Mouse (Mus musculus): ENCODE measurements around the gene Usp7. TPM values are rescaled to one million over a fixed set of nuclear protein-coding genes. Genes with fewer than 3 reads are reported as not detected.
A peak's percentile ranks its signal among the peaks of the same experiment; 100 is the strongest.
"Not testable (repeated sequence)": the region's sequence is repeated elsewhere in the genome, so short reads cannot be mapped to it uniquely, and the experiment has no call there.

The Usp7 gene
- polyA plus RNA-seq, 1 experiment from 2014 or later, result 28.4 TPM

DNA sequence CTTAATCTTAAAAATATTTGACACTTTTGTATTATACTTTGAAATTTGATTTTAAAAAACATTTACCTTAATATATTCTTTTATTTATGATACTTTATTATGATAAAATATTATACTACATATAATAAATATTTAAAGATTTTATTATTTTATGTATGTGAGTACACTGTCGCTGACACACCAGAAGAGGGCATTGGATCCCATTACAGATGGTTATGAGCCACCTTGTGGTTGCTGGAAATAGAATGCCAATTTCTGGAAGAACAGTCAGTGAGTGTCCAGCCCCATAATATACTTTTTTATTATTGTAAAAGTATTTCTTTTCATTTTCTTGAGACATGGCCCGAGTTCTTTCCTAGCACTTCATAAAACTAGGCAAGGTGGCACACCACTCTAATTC lies 10.4 kb downstream of the Usp7 start:
- H3K4me3 ChIP-seq (replicated peaks), result no peak overlapping the region
- H3K36me3 ChIP-seq, result no peaks in the 10 kb centered on the region
- H3K27ac ChIP-seq (replicated peaks), result no peak overlapping the region
- no peak overlapping the region for H3K4me2 ChIP-seq (replicated peaks)
- no peaks in the 10 kb centered on the region for H3K9me3 ChIP-seq (replicated peaks)
- no peak for ATAC-seq (ENCODE audit: insufficient number of reproducible peaks, low FRiP score, low TSS enrichment, low read depth)
- WGBS, result 84% methylated on average over 2 of the region's 2 CpGs
- H3K4me1 ChIP-seq, result no peaks in the 10 kb centered on the region
- H3K27me3 ChIP-seq, result no peaks in the 10 kb centered on the region
- H3K9ac ChIP-seq, result no peak overlapping the region

DNA sequence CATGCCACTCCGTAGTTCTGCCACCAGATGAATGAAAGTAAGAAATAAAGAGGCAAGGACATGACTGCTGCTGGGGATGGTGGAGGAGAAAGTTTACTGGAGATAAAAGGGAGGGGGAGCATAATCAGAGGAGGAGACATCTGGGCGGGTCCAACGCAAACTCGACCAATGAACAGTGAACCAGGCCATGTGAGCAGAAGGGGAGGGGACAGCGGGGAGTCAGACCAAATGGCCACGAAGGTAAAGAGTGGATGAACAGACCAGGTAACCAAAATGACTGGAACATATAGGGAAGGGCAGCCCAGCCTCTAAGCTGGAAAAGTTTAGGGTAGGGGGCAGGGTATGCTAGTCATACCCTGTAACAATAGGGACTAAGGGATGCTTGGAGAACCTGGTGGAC lies 10.9 kb downstream of the Usp7 start:
- Histone ChIP-seq H3K4me3 (replicated peaks) (no peak overlapping the region), H3K9ac (no peak overlapping the region), H3K4me2 (replicated peaks) (no peak overlapping the region), H3K27ac (replicated peaks) (no peak overlapping the region), H3K9me3 (replicated peaks) (no peaks in the 10 kb centered on the region), H3K27me3 (no peaks in the 10 kb centered on the region), H3K4me1 (no peaks in the 10 kb centered on the region), H3K36me3 (no peaks in the 10 kb centered on the region)
- no peak for ATAC-seq (ENCODE audit: insufficient number of reproducible peaks, low FRiP score, low TSS enrichment, low read depth)
- WGBS, result 64% methylated on average over 6 of the region's 6 CpGs

DNA sequence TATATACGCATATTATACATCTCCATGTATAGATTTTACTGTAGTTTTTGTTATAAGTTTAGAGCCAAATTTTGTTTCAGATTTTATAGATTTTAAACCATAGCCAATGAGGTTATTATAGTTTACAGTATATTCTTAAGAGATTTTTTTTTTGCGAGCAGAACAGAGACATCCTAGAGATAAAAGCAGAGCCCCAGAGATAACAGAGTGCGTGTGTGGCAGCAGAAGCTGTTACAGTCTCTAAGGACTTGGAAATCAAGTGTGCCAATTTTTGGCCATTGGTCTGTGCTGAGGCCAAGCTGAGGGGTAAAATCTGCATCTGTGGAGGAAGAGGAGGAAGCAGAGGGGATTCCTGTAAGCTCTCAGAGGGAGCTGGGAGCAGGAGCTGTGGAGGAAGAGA lies 11.9 kb downstream of the Usp7 start:
- no peaks in the 10 kb centered on the region for H3K36me3 ChIP-seq
- no peak overlapping the region for H3K4me2 ChIP-seq (replicated peaks)
- WGBS, result 80% methylated on average over 3 of the region's 3 CpGs
- H3K27me3 ChIP-seq, result no peaks in the 10 kb centered on the region
- no peaks in the 10 kb centered on the region for H3K9me3 ChIP-seq (replicated peaks)
- H3K27ac ChIP-seq (replicated peaks), result no peak overlapping the region
- ATAC-seq (ENCODE audit: insufficient number of reproducible peaks, low FRiP score, low TSS enrichment, low read depth), result no peak
- no peak overlapping the region for H3K9ac ChIP-seq
- no peak overlapping the region for H3K4me3 ChIP-seq (replicated peaks)
- H3K4me1 ChIP-seq, result no peaks in the 10 kb centered on the region

DNA sequence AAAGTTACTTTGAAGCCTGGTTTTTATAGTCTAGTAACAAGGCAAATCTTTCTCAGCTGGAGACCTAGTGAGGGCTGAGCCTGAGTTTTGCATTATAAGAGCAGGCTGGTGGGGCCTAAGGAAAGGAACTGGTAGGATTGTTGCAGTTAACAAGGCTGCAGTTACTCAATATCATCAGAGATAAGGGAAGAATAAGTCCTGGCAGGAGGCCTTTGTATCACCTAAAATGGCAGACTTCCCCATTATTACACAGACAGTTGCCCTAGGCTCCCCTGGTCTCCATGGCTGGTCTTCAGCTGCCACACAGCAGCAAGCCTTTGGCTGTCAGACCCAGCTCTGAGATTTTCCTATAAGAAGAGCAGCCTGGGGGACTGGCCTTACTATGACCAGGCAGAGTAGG lies 13.4 kb downstream of the Usp7 start:
- Histone ChIP-seq H3K36me3 (no peaks in the 10 kb centered on the region), H3K4me3 (replicated peaks) (no peak overlapping the region)

DNA sequence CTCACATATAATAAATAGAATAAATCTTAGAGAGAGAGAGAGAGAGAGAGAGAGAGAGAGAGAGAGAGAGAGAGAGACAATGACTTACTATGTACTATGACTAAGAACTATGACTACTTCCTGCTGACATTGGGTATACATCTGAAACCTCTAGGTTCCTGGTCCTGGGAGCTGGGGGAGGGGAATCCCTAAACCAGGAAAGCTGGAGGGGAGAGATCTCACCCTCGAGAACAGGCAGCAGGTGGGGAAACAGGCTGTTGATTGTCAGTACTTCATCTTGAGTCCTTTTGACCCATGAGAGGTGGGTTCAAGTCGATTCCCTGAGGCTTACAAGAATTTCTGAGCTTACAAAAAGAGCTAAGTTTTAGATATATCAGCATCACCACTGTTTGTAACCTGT lies 14.9 kb downstream of the Usp7 start:
- H3K4me1 ChIP-seq, result no peaks in the 10 kb centered on the region
- WGBS, result 48% methylated on average over 2 of the region's 2 CpGs

More for the DNA sequence above, 13.4 kb downstream of the Usp7 start:
- Histone ChIP-seq H3K4me2 (replicated peaks) (no peak overlapping the region), H3K9me3 (replicated peaks) (no peaks in the 10 kb centered on the region), H3K27me3 (no peaks in the 10 kb centered on the region), H3K9ac (no peak overlapping the region), H3K27ac (replicated peaks) (no peak overlapping the region), H3K4me1 (no peaks in the 10 kb centered on the region)
- ATAC-seq (ENCODE audit: insufficient number of reproducible peaks, low FRiP score, low TSS enrichment, low read depth), result no peak

DNA sequence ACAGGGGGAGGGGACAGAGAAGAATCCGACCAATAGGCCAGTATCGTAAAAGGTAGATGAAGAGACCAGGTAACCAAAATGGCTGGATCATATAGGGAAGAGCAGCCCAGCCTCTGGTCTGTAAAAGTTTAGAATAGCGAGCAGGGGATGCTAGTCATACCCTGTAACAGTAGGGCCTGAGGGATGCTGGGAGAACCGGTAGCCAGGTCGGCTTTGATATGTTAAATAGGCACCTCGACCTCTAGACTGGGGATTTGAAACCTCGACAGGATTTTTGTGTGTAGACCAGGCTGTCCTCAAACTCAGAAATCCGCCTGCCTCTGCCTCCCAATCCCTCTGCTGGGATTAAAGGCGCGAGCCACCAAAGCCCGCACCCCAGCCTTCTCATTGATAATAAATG lies 15.5 kb downstream of the Usp7 start:
- Histone ChIP-seq H3K27ac (replicated peaks) (no peak overlapping the region), H3K9ac (no peak overlapping the region), H3K4me1 (no peaks in the 10 kb centered on the region), H3K4me3 (replicated peaks) (no peak overlapping the region), H3K4me2 (replicated peaks) (no peak overlapping the region), H3K9me3 (replicated peaks) (no peaks in the 10 kb centered on the region), H3K36me3 (no peaks in the 10 kb centered on the region), H3K27me3 (no peaks in the 10 kb centered on the region; the same call in 1 of the 2 replicates)
- WGBS, result 84% methylated on average over 11 of the region's 11 CpGs
- no peak for ATAC-seq (ENCODE audit: insufficient number of reproducible peaks, low FRiP score, low TSS enrichment, low read depth)

More for the DNA sequence above, 14.9 kb downstream of the Usp7 start:
- no peaks in the 10 kb centered on the region for H3K27me3 ChIP-seq
- H3K4me3 ChIP-seq (replicated peaks), result no peak overlapping the region
- no peaks in the 10 kb centered on the region for H3K9me3 ChIP-seq (replicated peaks)
- H3K36me3 ChIP-seq, result no peaks in the 10 kb centered on the region
- H3K9ac ChIP-seq, result no peak overlapping the region
- H3K4me2 ChIP-seq (replicated peaks), result no peak overlapping the region
- H3K27ac ChIP-seq (replicated peaks), result no peak overlapping the region
- ATAC-seq (ENCODE audit: insufficient number of reproducible peaks, low FRiP score, low TSS enrichment, low read depth), result no peak

DNA sequence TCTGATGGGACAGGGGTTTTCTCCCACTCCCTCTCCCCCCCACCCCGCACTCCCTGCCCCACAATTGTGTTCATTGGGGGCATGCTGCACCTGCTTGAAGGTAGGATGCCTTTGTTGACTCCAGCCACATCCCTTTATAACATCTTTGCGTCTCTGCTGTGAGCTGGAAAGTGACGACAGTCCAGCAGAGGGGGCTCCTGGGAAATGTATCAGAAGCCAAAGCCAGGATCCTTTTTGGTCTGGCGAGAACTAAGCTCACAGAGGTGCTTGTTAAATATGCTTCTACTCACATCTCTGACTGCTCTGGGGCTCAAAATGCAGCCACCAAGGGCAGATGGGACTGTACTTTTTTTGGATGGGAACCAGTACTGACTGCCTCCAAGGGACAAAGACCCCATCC lies 21.0 kb downstream of the Usp7 start:
- H3K27ac ChIP-seq (replicated peaks), result no peak overlapping the region
- H3K4me1 ChIP-seq, result no peaks in the 10 kb centered on the region
- H3K4me3 ChIP-seq (replicated peaks), result no peak overlapping the region
- 34% methylated on average over 4 of the region's 4 CpGs for WGBS
- no peak overlapping the region for H3K9ac ChIP-seq
- no peak for ATAC-seq (ENCODE audit: insufficient number of reproducible peaks, low FRiP score, low TSS enrichment, low read depth)
- no peaks in the 10 kb centered on the region for H3K36me3 ChIP-seq
- no peaks in the 10 kb centered on the region; the same call in 1 of the 2 replicates for H3K27me3 ChIP-seq
- H3K4me2 ChIP-seq (replicated peaks), result no peak overlapping the region
- no peaks in the 10 kb centered on the region for H3K9me3 ChIP-seq (replicated peaks)

DNA sequence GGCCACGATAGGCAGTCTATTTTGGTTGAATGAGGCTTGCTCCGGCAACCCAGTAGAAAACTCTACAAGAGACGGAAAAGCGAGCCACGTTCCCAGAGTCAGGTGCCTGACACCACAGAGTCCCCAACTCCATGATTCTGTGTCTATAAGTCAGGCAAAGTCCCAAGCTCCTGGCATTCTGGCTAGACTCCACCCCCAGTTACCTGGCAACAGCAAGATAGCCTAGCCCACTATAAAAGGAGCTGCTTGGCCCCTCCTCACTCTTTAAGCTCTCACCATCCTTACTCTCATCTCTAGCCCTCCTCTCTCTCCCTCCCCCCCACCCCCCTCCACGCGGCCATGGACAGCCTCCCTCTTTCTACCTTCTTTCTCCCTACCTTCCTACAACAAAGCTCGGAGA lies 21.8 kb downstream of the Usp7 start:
- H3K27me3 ChIP-seq; H3K27ac ChIP-seq (replicated peaks); ATAC-seq (ENCODE audit: insufficient number of reproducible peaks, low FRiP score, low TSS enrichment, low read depth); H3K9ac ChIP-seq; H3K9me3 ChIP-seq (replicated peaks); H3K36me3 ChIP-seq; H3K4me1 ChIP-seq; H3K4me3 ChIP-seq (replicated peaks); H3K4me2 ChIP-seq (replicated peaks): not testable (repeated sequence)
- 61% methylated on average over 8 of the region's 8 CpGs for WGBS

DNA sequence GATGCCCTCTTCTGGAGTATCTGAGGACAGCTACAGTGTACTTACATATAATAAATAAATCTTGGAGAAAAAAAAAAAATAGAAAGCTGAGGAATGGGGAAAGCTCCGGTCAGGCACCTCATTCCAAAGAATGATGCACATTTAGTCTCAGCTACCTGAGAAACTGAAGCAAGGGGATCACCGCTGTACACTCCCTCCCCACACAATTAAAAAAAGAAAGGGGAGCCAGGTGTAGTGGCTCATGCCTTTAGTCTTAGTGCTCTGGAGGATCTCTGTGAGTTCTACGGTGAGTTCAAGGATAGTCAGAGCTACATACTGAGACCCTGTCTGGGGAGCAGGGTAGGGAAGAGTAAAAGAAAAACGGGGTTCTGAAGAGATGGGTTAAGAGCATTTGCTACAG lies 22.6 kb downstream of the Usp7 start:
- WGBS, result 63% methylated on average over 4 of the region's 4 CpGs
- H3K4me1 ChIP-seq, result no peaks in the 10 kb centered on the region
- no peaks in the 10 kb centered on the region; the same call in 1 of the 2 replicates for H3K27me3 ChIP-seq
- no peak overlapping the region for H3K4me3 ChIP-seq (replicated peaks)
- H3K9ac ChIP-seq, result no peak overlapping the region
- H3K36me3 ChIP-seq, result no peaks in the 10 kb centered on the region
- H3K9me3 ChIP-seq (replicated peaks), result no peaks in the 10 kb centered on the region
- no peak overlapping the region for H3K27ac ChIP-seq (replicated peaks)
- H3K4me2 ChIP-seq (replicated peaks), result no peak overlapping the region
- ATAC-seq (ENCODE audit: insufficient number of reproducible peaks, low FRiP score, low TSS enrichment, low read depth), result no peak

DNA sequence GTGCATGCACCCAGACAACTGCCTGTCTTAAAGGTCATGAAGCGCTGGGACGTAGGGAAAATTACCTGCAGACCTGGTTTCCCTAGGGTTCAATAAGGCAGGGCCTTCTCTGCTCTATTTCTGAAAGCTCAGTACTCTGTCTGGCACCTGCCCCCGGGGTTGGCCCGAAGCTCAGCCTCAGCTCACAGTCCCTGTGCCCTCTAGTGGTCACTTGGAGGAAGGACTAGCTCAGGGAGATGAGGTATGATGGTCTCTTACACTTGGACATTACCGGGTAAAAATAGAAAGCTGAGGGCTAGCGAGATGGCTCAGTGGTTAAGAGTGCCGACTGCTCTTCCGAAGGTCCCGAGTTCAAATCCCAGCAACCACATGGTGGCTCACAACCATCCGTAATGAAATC lies 23.0 kb downstream of the Usp7 start:
- Histone ChIP-seq H3K4me2 (replicated peaks) (no peak overlapping the region), H3K9me3 (replicated peaks) (no peaks in the 10 kb centered on the region), H3K4me3 (replicated peaks) (no peak overlapping the region), H3K36me3 (no peaks in the 10 kb centered on the region), H3K27ac (replicated peaks) (no peak overlapping the region), H3K4me1 (no peaks in the 10 kb centered on the region), H3K9ac (no peak overlapping the region), H3K27me3 (no peaks in the 10 kb centered on the region; the same call in 1 of the 2 replicates)
- ATAC-seq (ENCODE audit: insufficient number of reproducible peaks, low FRiP score, low TSS enrichment, low read depth), result peak; percentile 54; the same call in 1 of the 2 replicates
- 29% methylated on average over 10 of the region's 10 CpGs for WGBS

DNA sequence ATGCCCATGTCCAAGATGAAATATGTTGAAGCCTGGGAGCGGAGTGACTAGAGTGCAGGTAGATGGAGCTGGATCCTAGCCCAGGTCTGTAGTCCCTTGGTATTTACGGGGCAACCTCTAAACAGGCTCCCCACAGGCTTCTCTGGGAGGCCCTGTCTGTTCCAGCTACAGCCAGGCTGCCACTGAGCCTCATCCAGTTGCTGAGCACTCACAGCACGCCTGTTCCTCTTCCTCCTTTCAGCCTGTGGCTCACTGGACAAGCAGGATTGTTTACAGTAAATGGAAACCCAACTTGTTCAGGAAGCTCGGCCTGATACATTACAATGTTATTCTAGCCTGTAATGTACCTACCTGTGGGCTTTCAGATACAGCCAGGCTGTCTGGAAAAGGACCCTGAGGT lies 23.5 kb downstream of the Usp7 start:
- no peak overlapping the region for H3K4me2 ChIP-seq (replicated peaks)
- 57% methylated on average over 4 of the region's 4 CpGs for WGBS
- 0 out of 2 replicates have a peak, but pooled peaks have one; percentile 11 for ATAC-seq (ENCODE audit: insufficient number of reproducible peaks, low FRiP score, low TSS enrichment, low read depth)

DNA sequence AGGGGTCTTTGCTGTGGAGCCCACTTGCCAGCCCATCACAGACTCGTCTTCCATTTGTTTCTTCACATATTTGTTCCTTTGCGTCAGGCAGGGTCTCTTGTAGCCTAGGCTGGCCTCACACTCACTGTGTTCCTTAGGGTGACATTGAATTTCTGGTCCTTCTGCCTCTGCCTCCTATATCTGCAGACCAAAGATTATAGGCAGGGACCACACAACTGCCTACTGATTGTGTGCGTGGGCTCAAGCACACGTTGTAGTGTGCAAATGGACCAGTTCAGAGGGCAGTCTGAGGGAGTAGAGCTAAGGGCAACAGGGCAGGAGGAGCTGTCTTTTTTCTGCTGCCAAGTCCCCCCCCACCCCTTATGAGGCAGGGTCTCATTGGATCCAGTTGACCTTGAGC lies 24.0 kb downstream of the Usp7 start:
- H3K36me3 ChIP-seq, result no peaks in the 10 kb centered on the region
- no peak overlapping the region for H3K4me2 ChIP-seq (replicated peaks)
- H3K9me3 ChIP-seq (replicated peaks), result no peaks in the 10 kb centered on the region
- no peak for ATAC-seq (ENCODE audit: insufficient number of reproducible peaks, low FRiP score, low TSS enrichment, low read depth)
- no peaks in the 10 kb centered on the region; the same call in 1 of the 2 replicates for H3K27me3 ChIP-seq
- no peaks in the 10 kb centered on the region for H3K4me1 ChIP-seq
- H3K9ac ChIP-seq, result no peak overlapping the region
- H3K27ac ChIP-seq (replicated peaks), result no peak overlapping the region
- no peak overlapping the region for H3K4me3 ChIP-seq (replicated peaks)
- WGBS, result 82% methylated on average over 4 of the region's 4 CpGs

More for the DNA sequence above, 23.5 kb downstream of the Usp7 start:
- no peaks in the 10 kb centered on the region for H3K4me1 ChIP-seq
- H3K36me3 ChIP-seq, result no peaks in the 10 kb centered on the region
- no peak overlapping the region for H3K9ac ChIP-seq
- H3K27ac ChIP-seq (replicated peaks), result no peak overlapping the region
- H3K4me3 ChIP-seq (replicated peaks), result no peak overlapping the region
- H3K9me3 ChIP-seq (replicated peaks), result no peaks in the 10 kb centered on the region
- no peaks in the 10 kb centered on the region; the same call in 1 of the 2 replicates for H3K27me3 ChIP-seq

Measured in embryonic facial prominence, embryonic 15.5 days (tissue).